Mouse (Mus musculus) Patski (cell line): ENCODE data around the gene Ppp2r1b. TPM values are rescaled to one million over a fixed set of nuclear protein-coding genes. Genes with fewer than 3 reads are reported as not detected.

Experiments used
- ATAC-seq: fragments of 100-300 bp; one replicate; pipeline ENCODE4 v1.8.0; 2021
- CTCF ChIA-PET: fragments of 350-600 bp; sonication (Branson Sonifier 250); formaldehyde crosslinking; loops from one replicate; lab custom pipeline; 2022; ENCODE audit warnings: inconsistent platforms; lab: Charles Lee
- POLR2A ChIA-PET: fragments of 350-600 bp; sonication (Branson Sonifier 250); formaldehyde crosslinking; loops from one replicate; lab custom pipeline; 2022; ENCODE audit warnings: antibody characterized with exemption, inconsistent platforms; lab: Charles Lee
- DNase-seq: peaks from one replicate; pipeline ENCODE4 v3.0.0-alpha.2; 2011; ENCODE audit warnings: low read depth, low spot score
- H3K27me3 ChIP-seq: fragments of 371-371 bp; one replicate; pipeline ENCODE4 v1.5.1; 2021
- CTCF ChIP-seq: fragments of 100-300 bp; IDR thresholded peaks from one replicate; pipeline ENCODE4 v1.5.1; 2021
- in situ Hi-C: fragments of 300-500 bp; cut with MboI; formaldehyde crosslinking; loops from 3 replicates; pipeline ENCODE4 v1.11.1; 2018; ENCODE audit warnings: low pct_unique_long_range_greater_than_20kb, mixed read lengths
- polyA plus RNA-seq: library from polyadenylated mRNA; unstranded; gene quantifications from one replicate; pipeline ENCODE4 v1.2.3, GENCODE M21; 2021

Gene Ppp2r1b
- polyA plus RNA-seq, result 34.9 TPM

DNA sequence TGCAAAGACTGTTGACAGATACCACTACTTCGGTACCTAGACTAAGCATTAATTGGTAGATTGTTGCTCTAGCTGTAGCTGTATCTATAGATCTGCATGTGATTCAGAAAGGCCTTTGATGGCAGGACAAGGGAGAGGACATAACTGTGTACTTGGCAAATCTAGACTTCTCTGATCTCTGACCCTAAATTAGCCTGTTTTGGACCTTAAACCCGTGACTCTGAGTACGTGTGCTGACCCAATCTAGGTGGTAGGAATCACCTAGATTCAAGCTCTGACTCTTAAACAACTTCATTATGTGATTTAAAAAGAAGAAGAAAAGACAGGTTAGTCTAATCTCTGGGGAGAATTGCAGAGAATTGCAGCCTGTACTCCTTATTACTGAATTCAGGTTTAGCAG is at the start of gene Ppp2r1b:
TSS of gene Ppp2r1b (plus strand) at position 221 of the 400 bp plus-strand sequence.
- no peak for ATAC-seq
- in situ Hi-C loops, result no loop called here
- DNase-seq, result no peak
- CTCF ChIA-PET, result interaction anchor here (2.5 kb wide), 1 partner anchor 10 kb away, joined by 6 read pairs; no protein-coding TSS in a partner anchor
- no peaks in the 10 kb centered on the region for H3K27me3 ChIP-seq
- no peak for TF ChIP-seq CTCF
- POLR2A ChIA-PET, result no interaction called here

DNA sequence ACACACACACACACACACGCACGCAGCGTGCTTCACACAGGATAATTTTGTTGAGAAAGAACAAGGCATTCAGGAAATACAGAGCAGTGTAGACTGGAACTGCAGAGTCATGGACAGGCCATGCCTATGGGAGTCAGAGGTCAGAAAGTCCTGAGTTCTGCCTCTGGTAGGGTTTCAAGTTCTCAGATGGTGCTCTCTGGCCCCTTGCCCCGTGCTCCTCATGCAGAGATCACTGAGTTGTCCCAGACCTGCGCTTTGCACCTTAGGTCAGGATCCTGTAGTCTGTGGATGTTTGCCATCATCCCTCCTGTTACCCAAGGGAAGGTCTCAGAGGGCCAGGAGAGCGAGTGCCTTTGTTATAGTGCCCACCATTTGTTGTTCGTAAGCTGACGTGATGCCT is 48.3 kb upstream of the Ppp2r1b start:
- in situ Hi-C loops, result no loop called here
- no peaks in the 10 kb centered on the region for H3K27me3 ChIP-seq
- DNase-seq, result no peak
- ChIA-PET CTCF (no interaction called here), POLR2A (no interaction called here)
- no peak for TF ChIP-seq CTCF
- no peak for ATAC-seq

- ChIA-PET POLR2A (no interaction called here), CTCF (no interaction called here)
- no peak for TF ChIP-seq CTCF
- no peak for ATAC-seq
- no peaks in the 10 kb centered on the region for H3K27me3 ChIP-seq
- no peak for DNase-seq
- in situ Hi-C loops, result no loop called here
These were observed 47.5 kb upstream of the Ppp2r1b start for GRCm38 (mm10) chr9:50797641-50798040.

- TF ChIP-seq CTCF, result no peak
- in situ Hi-C loops, result no loop called here
- ChIA-PET POLR2A (no interaction called here), CTCF (no interaction called here)
- H3K27me3 ChIP-seq, result no peaks in the 10 kb centered on the region
- DNase-seq (no peak), ATAC-seq (no peak)
These were observed 46.7 kb upstream of the Ppp2r1b start for GRCm38 (mm10) chr9:50798368-50798767.

DNA sequence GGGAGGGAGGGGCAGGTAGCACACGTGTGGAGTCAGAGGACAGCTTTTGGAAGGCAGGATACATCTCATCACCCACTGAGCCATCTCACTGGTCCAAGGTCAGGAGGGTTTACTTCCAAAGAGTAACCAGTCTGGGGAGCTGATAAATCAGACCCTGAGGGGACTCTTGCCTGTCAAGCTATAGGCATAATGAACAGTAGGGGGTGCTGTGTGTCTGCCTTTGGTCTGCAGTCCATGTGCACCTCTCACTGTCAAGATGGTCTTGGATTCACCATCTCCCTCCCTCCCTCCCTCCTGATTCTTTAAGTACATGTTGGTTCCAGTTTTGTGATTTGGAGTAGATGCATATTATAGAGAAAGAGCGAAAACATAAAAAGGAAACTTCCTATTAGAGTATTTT is 44.1 kb upstream of the Ppp2r1b start:
- peak; percentile 12 for DNase-seq
- ATAC-seq, result no peak
- no peaks in the 10 kb centered on the region for H3K27me3 ChIP-seq
- in situ Hi-C loops, result loop anchor here (25.0 kb wide), 1 partner anchor 486 kb away; the partner anchor contains the start of gene Colca2
- peak; percentile 63 for TF ChIP-seq CTCF
- CTCF ChIA-PET, result interaction anchor here (0.5 to 1.3 kb wide), 3 partner anchors 24 to 201 kb away, joined by 3 read pairs; no protein-coding TSS in a partner anchor
- POLR2A ChIA-PET, result no interaction called here

GRCm38 (mm10) chr9:50803055-50803671 is 41.9 kb upstream of the Ppp2r1b start:
- TF ChIP-seq CTCF, result no peak
- H3K27me3 ChIP-seq, result no peaks in the 10 kb centered on the region
- in situ Hi-C loops, result loop anchor here (25.0 kb wide), 1 partner anchor 484 kb away; the partner anchor contains the start of gene Colca2

DNA sequence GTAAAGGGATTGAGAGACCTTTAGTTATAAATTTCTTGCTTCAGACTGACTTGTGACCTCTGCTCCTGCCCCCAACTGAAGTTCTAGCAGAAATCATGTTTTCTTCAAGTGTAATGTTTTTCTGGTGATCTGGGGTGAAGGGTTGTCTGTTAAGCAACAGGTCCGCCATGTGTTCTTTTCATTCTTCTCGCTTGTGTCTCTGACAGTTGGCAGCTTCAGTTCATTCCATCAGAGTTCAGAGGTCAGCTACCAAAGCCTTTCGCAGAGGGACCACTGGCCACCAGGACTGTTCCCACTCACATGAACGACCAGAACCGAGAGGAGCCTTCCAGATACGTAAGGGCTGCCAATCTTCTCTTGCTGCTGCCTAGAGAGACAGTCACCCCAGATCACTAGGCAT is 36.6 kb upstream of the Ppp2r1b start:
- in situ Hi-C loops, result loop anchor here (25.0 kb wide), 1 partner anchor 479 kb away; the partner anchor contains the start of gene Colca2
- DNase-seq (no peak), ATAC-seq (no peak)
- CTCF ChIA-PET, result no interaction called here
- no peaks in the 10 kb centered on the region for H3K27me3 ChIP-seq
- no peak for TF ChIP-seq CTCF
- POLR2A ChIA-PET, result no interaction called here

More at GRCm38 (mm10) chr9:50803055-50803671, 41.9 kb upstream of the Ppp2r1b start:
- CTCF ChIA-PET, result interaction anchor here (2.0 kb wide), 1 partner anchor 16 kb away, joined by 5 read pairs; no protein-coding TSS in a partner anchor
- DNase-seq (no peak), ATAC-seq (no peak)
- POLR2A ChIA-PET, result interaction anchor here (0.8 kb wide), 1 partner anchor 25 kb away, joined by 4 read pairs; no protein-coding TSS in a partner anchor

DNA sequence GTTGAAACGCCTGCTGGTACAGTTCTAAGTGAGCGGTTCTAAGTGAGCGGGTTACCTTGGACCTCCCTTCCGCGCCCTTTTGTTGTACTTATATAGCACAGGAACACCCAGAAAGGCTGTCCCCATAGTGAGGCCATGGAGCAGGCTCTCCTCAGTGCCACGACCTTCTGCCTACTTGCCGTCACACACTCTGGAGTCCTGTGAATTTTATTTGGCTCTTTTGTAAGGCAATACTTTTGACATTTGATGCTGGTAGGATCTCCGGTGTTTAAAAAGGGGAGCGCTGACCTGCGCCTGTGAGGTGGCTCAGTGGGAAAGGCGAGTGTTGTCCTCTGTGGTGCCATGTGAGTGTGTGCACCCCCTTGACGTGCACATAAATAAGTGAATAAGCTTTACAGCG is 36.0 kb upstream of the Ppp2r1b start:
- no peaks in the 10 kb centered on the region for H3K27me3 ChIP-seq
- ATAC-seq (no peak), DNase-seq (no peak)
- CTCF ChIA-PET, result no interaction called here
- POLR2A ChIA-PET, result no interaction called here
- in situ Hi-C loops, result loop anchor here (25.0 kb wide), 1 partner anchor 478 kb away; the partner anchor contains the start of gene Colca2
- no peak for TF ChIP-seq CTCF

GRCm38 (mm10) chr9:50811187-50811586 is 33.9 kb upstream of the Ppp2r1b start:
- ChIA-PET CTCF (no interaction called here), POLR2A (interaction anchor here (0.6 kb wide), 1 partner anchor 305 kb away, joined by 3 read pairs; no protein-coding TSS in a partner anchor)
- no peaks in the 10 kb centered on the region for H3K27me3 ChIP-seq
- DNase-seq, result no peak
- TF ChIP-seq CTCF, result no peak
- no peak for ATAC-seq
- in situ Hi-C loops, result loop anchor here (25.0 kb wide), 1 partner anchor 476 kb away; the partner anchor contains the start of gene Colca2

- in situ Hi-C loops, result loop anchor here (25.0 kb wide), 1 partner anchor 476 kb away; the partner anchor contains the start of gene Colca2
- ChIA-PET POLR2A (interaction anchor here (0.6 kb wide), 1 partner anchor 304 kb away, joined by 3 read pairs; no protein-coding TSS in a partner anchor), CTCF (no interaction called here)
- no peak for TF ChIP-seq CTCF
- ATAC-seq (no peak), DNase-seq (no peak)
- no peaks in the 10 kb centered on the region for H3K27me3 ChIP-seq
These were observed 33.4 kb upstream of the Ppp2r1b start for GRCm38 (mm10) chr9:50811746-50812145.

- in situ Hi-C loops, result loop anchor here (25.0 kb wide), 1 partner anchor 474 kb away; the partner anchor contains the start of gene Colca2
- CTCF ChIA-PET, result no interaction called here
- POLR2A ChIA-PET, result no interaction called here
- H3K27me3 ChIP-seq, result no peaks in the 10 kb centered on the region
- DNase-seq (no peak), ATAC-seq (no peak)
- TF ChIP-seq CTCF, result no peak
These were observed 31.3 kb upstream of the Ppp2r1b start for GRCm38 (mm10) chr9:50813796-50814195.
